In the genomic region with DNA sequence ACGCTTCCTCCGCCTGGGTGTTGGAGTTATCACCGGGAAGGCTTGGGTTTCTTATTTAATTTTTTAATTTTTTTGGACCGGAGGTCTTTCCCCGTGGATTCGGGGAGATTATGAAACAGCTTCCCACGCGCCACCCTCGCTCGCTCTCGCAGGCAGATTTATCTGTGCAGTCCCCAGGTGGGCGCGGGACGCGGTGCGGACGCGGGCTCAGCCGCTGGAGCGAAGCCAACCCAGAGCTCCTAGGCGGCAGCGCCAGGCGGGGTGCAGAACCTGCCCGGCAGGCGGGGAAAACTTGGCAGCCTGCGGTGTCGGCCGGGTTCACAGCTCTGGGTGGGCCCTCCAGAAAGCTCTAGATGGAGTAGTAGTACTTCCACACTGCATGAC, we compare ENCODE assay signal across 8 mouse cellular contexts. TPM values are rescaled to one million over a fixed set of nuclear protein-coding genes. Genes with fewer than 3 reads are reported as not detected.
DNase-seq lines count a peak whose midpoint lies in the region; ATAC-seq and TF ChIP-seq lines count a peak whose summit lies in the region.

No protein-coding gene starts in this region.

- H3K4me2 ChIP-seq in heart, embryonic 14.5 days (ENCODE audit: low read length): peak overlapping the region; percentile 84
- peak overlapping the region; percentile 98 for H3K4me2 ChIP-seq in kidney, postnatal 0 days (ENCODE audit: low read length)
- peak overlapping the region; percentile 70 for H3K4me2 ChIP-seq in liver, embryonic 11.5 days
- peak overlapping the region; percentile 98 for H3K4me2 ChIP-seq in midbrain, postnatal 0 days (ENCODE audit: low read depth, low read length, poor library complexity, severe bottlenecking)

- peak; percentile 55 for DNase-seq in kidney, postnatal 0 days (ENCODE audit: low spot score)
- DNase-seq in liver, embryonic 11.5 days (ENCODE audit: low spot score): no peak
- peak; percentile 42 for DNase-seq in midbrain, postnatal 0 days (ENCODE audit: low spot score)
- DNase-seq in thymus, postnatal 25 days: peak; percentile 1

- H3K9me3 ChIP-seq in erythroblast, embryonic 14.5 days (ENCODE audit: control insufficient read depth, low read length): no peaks in the 10 kb centered on the region; the same call in 1 of the 2 replicates
- H3K9me3 ChIP-seq in heart, embryonic 14.5 days (ENCODE audit: control insufficient read depth, low read length): no peaks in the 10 kb centered on the region
- no peaks in the 10 kb centered on the region for H3K9me3 ChIP-seq in kidney, postnatal 0 days (replicated peaks; ENCODE audit: low read length)
- no peaks in the 10 kb centered on the region for H3K9me3 ChIP-seq in liver, embryonic 11.5 days (ENCODE audit: control insufficient read depth, low read length)
- H3K9me3 ChIP-seq in midbrain, postnatal 0 days (ENCODE audit: low read length): no peaks in the 10 kb centered on the region

- ATAC-seq in erythroblast, adult 5-6 weeks (replicated peaks; ENCODE audit: low FRiP score, poor library complexity, severe bottlenecking): no peak
- ATAC-seq in heart, embryonic 14.5 days (ENCODE audit: insufficient number of reproducible peaks, insufficient read depth, low FRiP score, low read depth): no peak; the same call in 1 of the 2 replicates
- ATAC-seq in kidney, postnatal 0 days (replicated peaks; ENCODE audit: low FRiP score, low read depth): peak; percentile 59
- no peak for ATAC-seq in liver, embryonic 11.5 days (replicated peaks; ENCODE audit: low FRiP score)
- ATAC-seq in midbrain, postnatal 0 days (ENCODE audit: low FRiP score): peak; percentile 49; the same call in 1 of the 2 replicates

- H3K4me1 ChIP-seq in erythroblast, embryonic 14.5 days (ENCODE audit: control insufficient read depth): no peaks in the 10 kb centered on the region
- peaks cover 5% of the 10 kb centered on the region; the same call in 1 of the 2 replicates for H3K4me1 ChIP-seq in embryonic fibroblast, embryonic 13.5 days (ENCODE audit: control insufficient read depth, insufficient read depth, low read length)
- peaks cover 2 to 26% of the 10 kb centered on the region in 2 experiments; a peak in 3 of 4 replicates for H3K4me1 ChIP-seq in heart, embryonic 14.5 days (ENCODE audit: control insufficient read depth in 2 of 2, insufficient read depth in 2 of 2, low read length in 2 of 2)
- 0 out of 2 replicates have a peak, but pooled peaks cover 3% of the 10 kb centered on the region for H3K4me1 ChIP-seq in kidney, postnatal 0 days (replicated peaks; ENCODE audit: insufficient read depth, low read length)
- peaks cover 3% of the 10 kb centered on the region; the same call in 1 of the 2 replicates for H3K4me1 ChIP-seq in liver, embryonic 11.5 days (replicated peaks; ENCODE audit: control insufficient read depth, insufficient read depth, low read length)
- H3K4me1 ChIP-seq in midbrain, postnatal 0 days (ENCODE audit: insufficient read depth, low read length): no peaks in the 10 kb centered on the region

- TF ChIP-seq POLR2A in embryonic fibroblast, embryonic 13.5 days (IDR thresholded peaks at IDR 0.05; ENCODE audit: low read depth, low read length): no peak

- no peaks in the 10 kb centered on the region for H3K36me3 ChIP-seq in erythroblast, embryonic 14.5 days (ENCODE audit: control insufficient read depth)
- no peaks in the 10 kb centered on the region for H3K36me3 ChIP-seq in heart, embryonic 14.5 days (ENCODE audit: control insufficient read depth, insufficient read depth, low read length)
- H3K36me3 ChIP-seq in kidney, postnatal 0 days (ENCODE audit: insufficient read depth, low read length): no peaks in the 10 kb centered on the region
- no peaks in the 10 kb centered on the region for H3K36me3 ChIP-seq in liver, embryonic 11.5 days (ENCODE audit: control insufficient read depth, insufficient read depth, low read length)
- no peaks in the 10 kb centered on the region for H3K36me3 ChIP-seq in midbrain, postnatal 0 days (ENCODE audit: insufficient read depth, low read length)

- peaks cover 28% of the 10 kb centered on the region for H3K27me3 ChIP-seq in erythroblast, embryonic 14.5 days (ENCODE audit: control insufficient read depth)
- H3K27me3 ChIP-seq in heart, embryonic 14.5 days (ENCODE audit: control insufficient read depth, insufficient read depth, low read length): no peaks in the 10 kb centered on the region; the same call in 1 of the 2 replicates
- H3K27me3 ChIP-seq in kidney, postnatal 0 days (ENCODE audit: insufficient read depth, low read length): no peaks in the 10 kb centered on the region
- H3K27me3 ChIP-seq in liver, embryonic 11.5 days (replicated peaks; ENCODE audit: control insufficient read depth, insufficient read depth, low read length): peaks cover 21% of the 10 kb centered on the region
- H3K27me3 ChIP-seq in midbrain, postnatal 0 days (ENCODE audit: insufficient read depth, low read length): peaks cover 35% of the 10 kb centered on the region

- TF ChIP-seq CTCF in embryonic fibroblast, embryonic 13.5 days (IDR thresholded peaks at IDR 0.05; ENCODE audit: borderline replicate concordance, insufficient read depth, low read length): no peak
- no peak for TF ChIP-seq CTCF in kidney, postnatal 0 days (IDR thresholded peaks at IDR 0.05; ENCODE audit: low read depth)
- peak; percentile 26 for TF ChIP-seq CTCF in midbrain, postnatal 0 days (IDR thresholded peaks at IDR 0.05)

- peak overlapping the region; percentile 76 for H3K9ac ChIP-seq in heart, embryonic 14.5 days (ENCODE audit: low read length)
- peak overlapping the region; percentile 76 for H3K9ac ChIP-seq in kidney, postnatal 0 days (ENCODE audit: low read depth, low read length)
- peak overlapping the region; percentile 70 for H3K9ac ChIP-seq in liver, embryonic 11.5 days (ENCODE audit: low read depth, low read length)
- H3K9ac ChIP-seq in midbrain, postnatal 0 days (replicated peaks; ENCODE audit: low read length, poor library complexity, severe bottlenecking): peak overlapping the region; percentile 55; the same call in 1 of the 2 replicates

- peak overlapping the region; percentile 54 for H3K4me3 ChIP-seq in erythroblast, embryonic 14.5 days (replicated peaks)
- peak overlapping the region; percentile 83 for H3K4me3 ChIP-seq in embryonic fibroblast, embryonic 13.5 days (ENCODE audit: insufficient read depth, low read length)
- peak overlapping the region; percentile 71 to 78 for H3K4me3 ChIP-seq in heart, embryonic 14.5 days (ENCODE audit: control insufficient read depth in 1 of 2, insufficient read depth in 1 of 2, low read depth in 1 of 2, low read length in 2 of 2)
- H3K4me3 ChIP-seq in kidney, postnatal 0 days (replicated peaks; ENCODE audit: low read depth, low read length): peak overlapping the region; percentile 85
- peak overlapping the region; percentile 65 for H3K4me3 ChIP-seq in liver, embryonic 11.5 days (ENCODE audit: low read depth, low read length)
- H3K4me3 ChIP-seq in midbrain, postnatal 0 days (ENCODE audit: low read depth, low read length): peak overlapping the region; percentile 64

- WGBS in heart, embryonic 14.5 days: under 1% methylated on average over 28 of the region's 28 CpGs
- under 1% methylated on average over 28 of the region's 28 CpGs for WGBS in kidney, postnatal 0 days
- WGBS in liver, embryonic 11.5 days: under 1% methylated on average over 28 of the region's 28 CpGs
- WGBS in midbrain, postnatal 0 days: under 1% methylated on average over 28 of the region's 28 CpGs

- H3K27ac ChIP-seq in embryonic fibroblast, embryonic 13.5 days (ENCODE audit: insufficient read depth, low read length): no peak overlapping the region
- peak overlapping the region; percentile 51 to 78 for H3K27ac ChIP-seq in heart, embryonic 14.5 days (replicated peaks in 1 of 2; ENCODE audit: control insufficient read depth in 1 of 2, insufficient read depth in 1 of 2, low read depth in 2 of 2, low read length in 2 of 2)
- peak overlapping the region; percentile 70 for H3K27ac ChIP-seq in kidney, postnatal 0 days
- H3K27ac ChIP-seq in liver, embryonic 11.5 days (ENCODE audit: low read depth, low read length): peak overlapping the region; percentile 36; the same call in 1 of the 2 replicates
- H3K27ac ChIP-seq in midbrain, postnatal 0 days (ENCODE audit: low read depth, low read length): no peak overlapping the region; the same call in 1 of the 2 replicates

RNA-seq across cellular contexts. Expression of a gene that starts 0.9 kb away (rescaled TPM):
- not detected in 2 replicates for polyA plus RNA-seq in erythroblast, embryonic 14.5 days (2012)
- 4.8 TPM in 1 of 2 replicates, not detected in the other for total RNA-seq in erythroblast, adult 5-6 weeks (2015; ENCODE audit: low replicate concordance)
- 1.3 and 2.0 TPM in 2 replicates for total RNA-seq in erythroblast, adult 5-6 weeks (2017; ENCODE audit: low replicate concordance)
- 10.2 and 12.2 TPM in 2 replicates for polyA plus RNA-seq in embryonic fibroblast, embryonic 13.5 days (2011; ENCODE audit: insufficient read length, low read depth, missing spikeins)
- 15.6 and 19.8 TPM in 2 replicates for polyA plus RNA-seq in heart, embryonic 14.5 days (2014; fragmentation: Nextera tagmentation; extraction: Ambion mirVana)
- polyA plus RNA-seq in kidney, postnatal 0 days (2015; fragmentation: Nextera tagmentation; extraction: Ambion mirVana): 20.4 and 21.6 TPM in 2 replicates
- polyA plus RNA-seq in liver, embryonic 11.5 days (2014; fragmentation: Nextera tagmentation; extraction: Ambion mirVana): 24.0 and 30.4 TPM in 2 replicates
- total RNA-seq in midbrain, postnatal 0 days (2014; rRNA removed): 35.0 and 57.3 TPM in 2 replicates
- polyA plus RNA-seq in midbrain, postnatal 0 days (2015; fragmentation: Nextera tagmentation; extraction: Ambion mirVana): 31.4 and 50.9 TPM in 2 replicates

Comparison
In these comparisons a context has a peak if more than half of its experiments do, and no peak if none do; other contexts are left out.
1. ATAC-seq: peak in kidney, postnatal 0 days (single experiment) and midbrain, postnatal 0 days (single experiment); none in erythroblast, adult 5-6 weeks (single experiment), heart, embryonic 14.5 days (single experiment) and liver, embryonic 11.5 days (single experiment).
2. H3K27ac ChIP-seq: peak in heart, embryonic 14.5 days (2 of 2), kidney, postnatal 0 days (single experiment) and liver, embryonic 11.5 days (single experiment); none in embryonic fibroblast, embryonic 13.5 days (single experiment) and midbrain, postnatal 0 days (single experiment).
3. RNA of a gene that starts 0.9 kb away (polyA plus RNA-seq): 31.4 to 50.9 TPM in midbrain, postnatal 0 days, 24.0 to 30.4 TPM in liver, embryonic 11.5 days, 20.4 to 21.6 TPM in kidney, postnatal 0 days, 15.6 to 19.8 TPM in heart, embryonic 14.5 days and 10.2 to 12.2 TPM in embryonic fibroblast, embryonic 13.5 days; not detected in erythroblast, embryonic 14.5 days; every median in the first group is over 10 times any median in the second.
4. Peak in every context shown above with its lines, with median percentiles within 50 percentile points of each other: H3K4me3 ChIP-seq, H3K4me2 ChIP-seq and H3K9ac ChIP-seq.